ENCODE assay signal across 18 mouse cellular contexts in genomic region chr1:172140825-172141224, GRCm38 (mm10).
"Had no signal": no experiment of that assay in that cellular context is flagged by ENCODE, and none has a peak within 500 bp of the region (broad histone marks: within the 10 kb centered on the region; RNA-seq: fewer than 3 reads in every experiment).

No protein-coding gene starts in this region.

- H3K4me3 ChIP-seq: midbrain, embryonic 10.5 days; midbrain, embryonic 12.5 days; myocyte; neural tube, embryonic 13.5 days; neural tube, embryonic 15.5 days had no signal

- H3K4me2 ChIP-seq: lung, embryonic 14.5 days; midbrain, embryonic 12.5 days; neural tube, embryonic 13.5 days; neural tube, embryonic 15.5 days had no signal

- H3K27me3 ChIP-seq: midbrain, embryonic 12.5 days; neural tube, embryonic 13.5 days; neural tube, embryonic 15.5 days had no signal

- H3K4me1 ChIP-seq: midbrain, embryonic 10.5 days; midbrain, embryonic 12.5 days; neural tube, embryonic 13.5 days; neural tube, embryonic 15.5 days had no signal

- H3K27ac ChIP-seq: midbrain, embryonic 10.5 days; midbrain, embryonic 12.5 days; neural tube, embryonic 13.5 days; neural tube, embryonic 15.5 days had no signal

- H3K9ac ChIP-seq: lung, embryonic 14.5 days; midbrain, embryonic 12.5 days; neural tube, embryonic 13.5 days; neural tube, embryonic 15.5 days had no signal

- H3K9me3 ChIP-seq: midbrain, embryonic 10.5 days; midbrain, embryonic 12.5 days; neural tube, embryonic 13.5 days; neural tube, embryonic 15.5 days had no signal

- DNase-seq: lung, embryonic 14.5 days; lung, postnatal 10 days; lung, postnatal 4 days; midbrain, embryonic 14.5 days; retina, postnatal 1 day; right cerebral cortex, adult 18-20 months; right cerebral cortex, postnatal 25 days; right cerebral cortex, postnatal 4 days; spleen, adult 18-20 months; thymus, adult 18-20 months; thymus, postnatal 14 days; thymus, postnatal 36 days had no signal

- ATAC-seq: midbrain, embryonic 16.5 days had no signal
